Mouse (Mus musculus): ENCODE measurements around the gene Gm20867. TPM values are rescaled to one million over a fixed set of nuclear protein-coding genes. Genes with fewer than 3 reads are reported as not detected.
"Not testable (repeated sequence)": the region's sequence is repeated elsewhere in the genome, so short reads cannot be mapped to it uniquely, and the experiment has no call there.

Gm20867 gene
- total RNA-seq (2021) = not detected

DNA sequence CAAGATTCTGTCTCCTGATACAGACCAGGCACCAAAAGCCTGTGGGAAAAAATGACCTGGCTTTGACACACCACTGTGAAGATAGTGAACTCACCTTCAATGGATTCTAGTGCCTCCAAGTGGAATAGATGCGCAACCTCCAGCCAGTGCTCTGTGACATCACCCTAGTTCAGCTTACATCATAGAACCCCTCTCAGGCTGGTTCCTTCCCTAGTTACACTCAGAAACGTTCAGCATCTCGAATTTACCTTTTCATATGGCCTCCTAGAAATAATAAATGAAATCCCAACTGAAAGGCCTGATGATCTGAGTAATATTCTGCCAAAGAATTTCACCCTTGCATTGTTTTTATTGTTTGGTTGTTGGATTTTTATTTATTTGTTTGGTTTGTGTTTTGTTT is at the start of gene Gm20867:
Gene Gm20867 (minus strand): TSS at position 101 of the 400 bp plus-strand sequence.
- DNase-seq; intact Hi-C loops (cut with DNase I): not testable (repeated sequence)

Other genes with a start within 250 kb of the Gm20867 start
- gene Gm29564, start 249.8 kb upstream of the Gm20867 start, total RNA-seq (2021) = not detected